Mouse (Mus musculus) ovary, postnatal 36 days (tissue): ENCODE measurements at regions not wholly inside any gene's neighbourhood (a gene's known extent, or its start where the extent isn't known, plus 50 kb on each side); places are given as distances from the start of the nearest gene placed in this dataset.

Experiments used
- DNase-seq: peaks from one replicate; pipeline ENCODE4 v3.0.0; 2022; ENCODE audit warnings: low spot score, mixed read lengths

- no peak for DNase-seq
Observed at GRCm38 (mm10) chr9:43466883-43467282, 156.2 kb downstream of the Trim29 start.

GRCm38 (mm10) chr9:43469215-43469614, 158.6 kb downstream of the Trim29 start:
- DNase-seq: no peak

GRCm38 (mm10) chr9:43472231-43472630, 161.6 kb downstream of the Trim29 start:
- DNase-seq: no peak

GRCm38 (mm10) chr9:43473164-43473563, 162.5 kb downstream of the Trim29 start:
- DNase-seq: no peak

GRCm38 (mm10) chr9:43473601-43474302, 163.1 kb downstream of the Trim29 start:
- DNase-seq: no peak

GRCm38 (mm10) chr9:43474303-43474643, 163.6 kb downstream of the Trim29 start:
- DNase-seq: no peak

- no peak for DNase-seq
Observed at GRCm38 (mm10) chr9:43480826-43481591, 170.4 kb downstream of the Trim29 start.

GRCm38 (mm10) chr9:43482101-43483090, 171.7 kb downstream of the Trim29 start:
- no peak for DNase-seq

GRCm38 (mm10) chr9:43483195-43483594, 172.5 kb downstream of the Trim29 start:
- no peak for DNase-seq

GRCm38 (mm10) chr9:43483906-43484305, 173.3 kb downstream of the Trim29 start:
- no peak for DNase-seq

GRCm38 (mm10) chr9:43486704-43487103, 176.1 kb downstream of the Trim29 start:
- DNase-seq: no peak

GRCm38 (mm10) chr9:43489205-43489604, 178.6 kb downstream of the Trim29 start:
- DNase-seq: no peak

GRCm38 (mm10) chr9:43491024-43491751, 180.5 kb downstream of the Trim29 start:
- no peak for DNase-seq

- no peak for DNase-seq
Observed at GRCm38 (mm10) chr9:43492236-43493000, 181.8 kb downstream of the Trim29 start.

- no peak for DNase-seq
Observed at GRCm38 (mm10) chr9:43498596-43498995, 187.9 kb downstream of the Trim29 start.

- DNase-seq: no peak
Observed at GRCm38 (mm10) chr9:43504270-43504932, 193.8 kb downstream of the Trim29 start.

GRCm38 (mm10) chr9:43505856-43506255, 195.2 kb downstream of the Trim29 start:
- no peak for DNase-seq

GRCm38 (mm10) chr9:43506276-43506675, 195.6 kb downstream of the Trim29 start:
- no peak for DNase-seq

- DNase-seq: no peak
Observed at GRCm38 (mm10) chr9:43512806-43513205, 202.2 kb downstream of the Trim29 start.

- no peak for DNase-seq
Observed at GRCm38 (mm10) chr9:43514731-43515458, 204.2 kb downstream of the Trim29 start.
